Mouse (Mus musculus) hematopoietic multipotent progenitor cell, adult 10-12 weeks (in vitro differentiated cells): ENCODE data around the gene Pet2. TPM values are rescaled to one million over a fixed set of nuclear protein-coding genes. Genes with fewer than 3 reads are reported as not detected.

Experiments used
- polyA plus RNA-seq: library from polyadenylated mRNA; stranded (reverse); fragments of >175 nt; gene quantifications from 2 replicates; pipeline ENCODE4 v1.2.3, GENCODE M21; 2012; ENCODE audit warnings: low replicate concordance

Pet2 gene
- polyA plus RNA-seq = not detected in 2 replicates

GRCm38 (mm10) chrX:89409589-89409988 is at the start of gene Pet2:
Gene Pet2, minus strand, starts transcription at chrX:89409689.

